Mouse (Mus musculus) liver, postnatal 0 days (tissue): Measurements from ENCODE around the gene Jade1.

ENCODE experiments used
- CTCF ChIP-seq: sonication (generic); IDR thresholded peaks from 2 replicates; pipeline ENCODE4 v1.5.1; 2016; ENCODE audit warnings: antibody characterized with exemption, low read depth
- EP300 ChIP-seq: IDR thresholded peaks from 2 replicates; pipeline ENCODE4 v1.6.1; 2016; ENCODE audit warnings: antibody characterized with exemption, low read depth, mild to moderate bottlenecking

GRCm38 (mm10) chr3:41605601-41606329 is 50.2 kb downstream of the Jade1 start:
- TF ChIP-seq CTCF: no peak
- TF ChIP-seq EP300: no peak
